Mouse (Mus musculus) NIH3T3 (cell line): ENCODE data around the gene Spop.

Experiments used
- DNase-seq: peaks from one replicate; pipeline ENCODE4 v3.0.0-alpha.2; 2012; ENCODE audit warnings: low read depth

Gene Spop

DNA sequence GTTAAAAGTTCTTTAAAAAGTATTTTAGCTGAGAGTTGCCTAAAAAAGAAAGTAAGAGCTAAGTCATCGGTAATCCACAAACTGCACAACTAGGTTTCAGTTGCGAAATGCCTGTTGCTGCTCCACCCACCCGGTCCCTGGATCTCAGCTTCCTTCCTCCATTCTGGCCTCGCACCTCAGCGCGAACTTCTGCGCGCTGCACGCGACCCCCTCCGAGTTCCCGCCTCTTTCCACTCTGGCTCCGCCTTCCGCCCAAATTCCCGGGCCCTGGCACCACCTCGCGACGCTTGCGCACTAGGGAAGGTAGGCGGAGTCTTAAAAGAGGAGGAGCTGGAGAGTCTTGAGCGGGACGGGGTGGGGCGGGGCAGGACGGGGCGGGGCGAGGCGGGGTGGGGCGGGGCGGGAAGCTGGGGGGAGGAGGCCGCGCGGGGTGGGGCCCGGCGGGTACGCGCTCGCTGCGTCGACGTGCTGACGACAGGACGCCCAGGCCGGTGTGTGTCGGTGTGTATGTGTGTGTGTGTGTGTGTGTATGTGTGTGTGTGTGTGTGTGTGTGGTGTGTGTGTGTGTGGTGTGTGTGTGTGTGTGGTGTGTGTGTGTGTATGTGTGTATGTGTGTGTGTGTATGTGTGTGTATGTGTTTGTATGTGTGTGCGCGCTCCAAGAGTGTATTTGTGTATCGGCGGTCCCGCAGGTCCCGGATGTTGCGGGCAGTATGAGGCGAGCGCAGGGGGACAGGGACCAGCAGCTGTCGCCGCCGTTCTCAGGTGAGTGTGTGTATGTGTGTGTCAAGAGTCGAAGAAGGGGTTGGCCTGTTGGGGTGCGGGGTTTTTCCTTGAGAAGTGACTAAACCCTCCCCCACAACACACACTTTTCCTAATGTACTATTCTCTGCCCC, at the start of gene Spop:
Gene Spop (plus strand): TSS at position 440 of the 895 bp plus-strand sequence.
- DNase-seq: peak; percentile 98

DNA sequence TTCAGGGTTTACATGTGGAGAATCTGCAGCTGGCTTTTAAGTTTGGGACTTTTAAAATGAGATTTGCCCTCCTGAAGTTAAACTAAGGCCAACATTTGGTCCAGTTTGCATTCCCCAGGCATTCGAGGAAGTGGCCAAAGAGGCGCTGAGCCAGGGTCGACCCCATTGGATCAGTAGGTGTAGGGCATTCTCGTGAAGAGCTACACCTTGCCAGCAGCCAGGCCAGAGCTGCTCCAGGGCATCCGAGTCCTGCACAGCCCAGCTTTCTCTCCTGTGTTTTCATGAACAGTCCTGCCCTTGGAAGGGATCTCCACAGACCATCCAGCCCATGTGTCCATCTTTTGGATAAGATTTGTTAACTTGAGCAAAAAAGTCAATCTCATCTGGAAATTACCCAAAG, 49.5 kb upstream of the Spop start:
- no peak for DNase-seq

DNA sequence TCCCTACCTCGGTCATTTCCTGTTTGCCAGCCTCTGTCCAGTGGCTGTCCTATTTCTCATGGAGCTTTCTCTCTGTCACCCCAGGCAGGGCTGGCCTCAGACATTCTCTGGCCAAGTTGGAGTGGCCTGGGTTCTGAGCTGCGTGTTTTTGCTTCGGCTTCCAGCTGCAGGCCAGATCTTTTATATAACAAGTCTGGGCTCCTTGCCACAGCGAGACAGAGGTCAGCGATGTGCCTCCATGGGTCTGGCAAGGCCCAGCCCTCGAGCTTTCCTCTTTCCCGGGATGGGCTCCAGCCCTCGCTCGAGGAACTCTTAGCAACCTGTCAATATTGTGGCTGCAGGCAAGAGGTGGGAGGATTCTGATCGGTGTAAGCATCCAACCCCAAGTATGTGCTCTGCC, 48.3 kb upstream of the Spop start:
- DNase-seq: peak; percentile 95

DNA sequence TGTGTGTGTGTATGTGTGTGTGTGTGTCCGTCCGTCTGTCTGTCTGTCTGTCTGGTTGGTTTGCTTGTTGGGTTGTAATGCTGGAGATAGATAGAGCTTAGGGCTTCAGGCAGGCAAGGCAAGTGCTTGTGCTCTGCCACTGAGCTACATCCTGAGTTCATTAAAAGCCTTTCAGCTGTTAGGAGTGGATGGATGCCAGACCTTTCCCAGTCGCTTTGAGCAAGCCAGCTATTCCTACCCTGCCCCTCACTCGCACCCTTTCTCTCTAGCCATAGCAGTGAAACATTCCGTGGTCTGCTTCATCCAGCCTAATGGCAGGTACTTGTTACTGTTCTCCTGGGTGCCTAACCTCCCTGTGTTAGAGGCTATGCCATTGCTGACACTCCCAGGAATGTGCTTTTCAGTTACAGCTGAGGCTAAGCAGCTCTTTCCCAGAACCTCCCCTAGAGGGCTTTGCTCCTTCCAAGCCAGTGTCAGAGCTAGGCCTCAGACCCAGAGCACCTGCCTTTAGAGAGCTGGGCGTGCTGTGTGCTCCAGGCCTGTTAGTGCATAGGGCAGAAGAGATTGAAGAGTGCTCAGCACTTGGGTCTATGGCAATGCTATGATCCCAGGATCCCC, 47.5 kb upstream of the Spop start:
- DNase-seq: peak; percentile 74

DNA sequence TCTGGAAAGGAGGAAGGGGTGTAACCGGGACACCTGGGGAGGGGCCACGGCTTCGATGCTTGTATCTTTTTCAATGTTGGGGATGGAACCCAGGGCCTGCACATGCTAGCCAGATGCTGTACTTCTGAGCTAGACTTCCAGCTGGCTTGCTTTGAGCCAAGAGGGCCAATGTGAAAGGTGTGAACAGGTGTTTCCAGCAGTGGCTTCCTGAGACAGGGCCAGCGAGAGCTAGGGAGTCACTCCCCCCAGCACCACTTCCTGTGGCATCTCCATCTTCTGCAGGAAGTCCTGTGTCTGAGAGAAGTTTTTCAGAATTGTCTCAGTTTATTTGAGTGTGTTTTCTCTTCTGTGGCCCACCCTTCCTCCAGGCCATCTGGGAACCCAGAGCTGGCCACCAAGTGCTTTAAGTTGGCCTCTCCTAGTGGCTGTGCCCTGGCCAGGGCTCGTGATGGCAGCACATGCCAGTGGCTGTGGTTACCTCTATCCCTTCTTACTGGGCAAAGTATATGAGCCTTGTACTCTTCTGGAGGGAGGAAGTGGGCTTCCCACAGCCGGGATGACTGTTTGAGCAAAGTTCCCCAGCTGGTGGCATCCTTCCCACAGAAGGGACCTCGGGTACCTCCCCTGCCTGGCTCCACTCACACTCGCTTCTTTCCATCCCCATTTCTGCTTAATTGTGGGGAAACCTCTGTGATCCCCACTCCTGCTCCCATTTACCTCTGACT, 46.7 kb upstream of the Spop start:
- no peak for DNase-seq

DNA sequence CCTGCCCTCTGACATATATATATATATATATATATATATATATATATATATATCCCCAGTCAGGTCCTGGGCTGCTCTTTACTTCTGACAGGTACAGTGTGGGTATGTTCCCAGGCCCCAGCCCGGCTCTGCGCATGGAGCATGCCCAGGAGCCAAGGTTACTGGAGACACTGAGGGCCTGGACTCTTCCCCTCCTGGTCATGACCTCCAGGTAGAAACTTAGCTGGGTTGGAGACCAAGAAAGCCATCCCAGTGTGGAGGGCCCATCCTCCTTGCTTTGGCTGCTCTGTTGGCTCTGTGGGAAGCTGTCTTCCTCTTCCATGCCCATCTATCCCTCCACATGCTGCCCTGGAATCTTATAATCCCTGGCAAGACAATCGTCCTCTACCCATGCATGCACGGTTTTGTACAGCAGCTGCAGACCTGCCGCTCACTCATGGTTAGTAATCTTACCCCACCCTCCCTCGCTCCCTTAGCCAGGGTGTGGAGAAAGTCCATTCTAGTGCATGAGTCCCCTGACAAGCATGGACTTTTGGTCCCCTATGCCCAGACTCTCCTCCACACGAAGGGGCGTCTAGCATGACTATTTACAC, 45.6 kb upstream of the Spop start:
- DNase-seq: no peak

DNA sequence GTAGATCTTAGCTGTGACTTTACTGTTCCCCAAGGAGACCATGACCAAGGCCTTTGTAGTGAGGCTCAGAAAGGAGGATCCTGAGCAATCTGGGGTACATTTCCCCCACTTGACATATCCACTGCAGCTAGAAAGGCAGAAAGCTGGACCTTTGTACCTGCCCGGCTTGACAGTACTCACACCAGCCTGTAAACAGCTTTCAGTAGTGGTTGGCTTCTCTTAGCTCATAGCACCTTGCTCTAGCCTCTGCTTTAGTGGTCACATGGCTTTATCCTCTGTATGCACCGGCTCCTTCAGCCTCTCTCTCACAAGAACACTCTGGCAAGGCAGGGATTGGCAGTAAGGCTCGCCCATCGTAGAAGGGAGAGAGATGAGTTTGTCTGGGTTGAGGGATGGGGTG, 45.0 kb upstream of the Spop start:
- DNase-seq: no peak

DNA sequence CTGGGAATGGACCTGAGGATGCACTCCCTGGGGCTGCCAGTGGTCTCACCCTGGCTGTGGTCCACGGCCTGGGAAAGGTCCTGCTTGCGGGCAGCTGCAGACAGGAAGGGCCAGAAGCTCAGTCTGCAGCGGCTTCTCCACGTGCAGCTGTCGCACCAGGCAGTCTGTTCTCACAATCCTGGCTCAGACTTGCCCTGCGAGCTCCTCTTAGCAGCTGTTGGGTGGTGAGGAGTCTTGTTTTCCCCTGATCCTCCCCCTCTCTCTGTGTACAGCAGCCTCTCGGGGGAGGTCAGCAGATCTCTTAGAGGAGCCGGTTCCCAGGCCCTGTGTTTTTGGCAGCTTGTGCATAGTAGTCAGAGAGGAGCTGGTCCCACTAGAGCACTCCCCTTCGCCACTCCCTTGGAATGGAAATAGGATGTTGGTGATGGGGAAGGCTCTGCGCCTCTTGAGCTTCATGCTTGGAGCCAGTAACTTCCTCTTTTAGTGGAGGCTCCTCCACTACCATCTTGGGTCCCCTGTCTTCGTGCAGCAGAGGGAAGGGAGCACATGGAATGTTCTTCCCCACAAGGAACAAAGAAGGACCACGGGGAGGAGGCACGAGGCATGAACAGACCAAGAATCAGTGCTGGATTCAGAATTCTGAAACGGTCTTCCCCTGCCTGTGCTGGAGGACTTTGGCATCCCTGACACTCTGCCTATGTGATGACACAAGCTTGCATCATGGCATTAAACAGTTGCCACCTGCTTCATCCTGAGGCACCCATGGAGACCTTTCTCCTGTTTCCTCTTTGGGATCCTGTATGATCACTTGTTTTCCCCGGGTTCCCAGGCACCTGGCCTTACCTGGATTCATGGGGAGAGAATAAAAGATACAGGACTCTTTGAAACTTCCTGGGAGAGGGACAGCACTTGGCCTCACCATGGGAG, 43.7 kb upstream of the Spop start:
- DNase-seq: peak; percentile 72

DNA sequence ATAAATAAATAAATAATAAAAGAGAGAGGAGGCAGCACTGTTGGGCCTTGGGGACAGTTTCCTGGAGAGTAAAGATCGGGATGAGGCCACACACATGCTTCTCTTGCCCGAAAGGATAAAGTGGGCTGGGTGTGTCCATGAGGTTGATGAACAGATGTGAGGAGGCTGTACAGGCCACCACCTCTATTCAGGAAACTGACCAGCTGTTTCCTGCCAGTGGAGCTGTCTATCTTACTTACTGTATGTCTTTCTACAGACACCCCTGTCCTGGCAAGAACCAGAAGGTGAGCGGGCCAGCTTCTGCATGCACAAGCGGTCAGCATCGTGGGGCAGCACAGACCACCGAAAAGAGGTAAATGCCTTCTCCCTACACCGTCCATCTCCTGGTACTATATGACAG, 42.7 kb upstream of the Spop start:
- DNase-seq: no peak

DNA sequence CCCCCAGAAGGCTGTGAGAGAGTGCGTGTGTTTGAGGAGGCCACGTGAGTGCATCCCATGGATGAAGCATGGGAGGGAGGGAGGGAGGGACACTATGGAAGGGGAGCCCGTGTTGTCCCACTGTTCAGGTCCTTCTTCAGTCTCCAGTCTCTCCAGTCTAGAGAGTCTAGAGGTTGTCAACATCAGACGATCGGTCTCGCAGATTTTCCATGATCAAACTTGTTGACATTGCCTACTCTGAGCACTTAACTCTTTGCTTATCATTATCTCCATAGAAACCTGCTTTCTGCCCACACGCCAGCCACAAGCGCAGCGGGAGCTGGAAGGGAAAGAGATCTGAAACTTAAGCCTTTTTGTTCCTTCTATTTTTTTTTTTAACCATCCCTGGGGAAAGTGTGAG, 35.0 kb upstream of the Spop start:
- peak; percentile 24 for DNase-seq

DNA sequence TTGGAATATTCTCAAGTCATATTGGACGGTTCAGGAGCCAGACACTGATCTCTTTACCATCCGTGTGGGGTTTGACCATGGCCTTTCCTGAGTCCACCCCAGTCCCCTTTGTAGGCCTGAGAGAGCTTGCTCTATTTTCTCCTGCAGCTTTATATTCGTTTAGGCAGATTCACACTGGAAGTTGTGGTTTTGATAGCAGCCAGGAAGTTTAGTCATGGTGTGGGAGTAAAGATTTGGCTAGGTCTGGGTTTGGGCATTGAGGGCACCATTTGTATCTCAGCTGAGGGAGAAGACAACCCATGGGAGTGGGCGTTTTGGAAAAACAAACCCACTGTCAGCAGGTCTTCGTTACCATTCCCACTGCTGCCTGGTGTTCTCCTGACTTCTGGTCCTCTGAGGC, 34.3 kb upstream of the Spop start:
- DNase-seq: peak; percentile 43

DNA sequence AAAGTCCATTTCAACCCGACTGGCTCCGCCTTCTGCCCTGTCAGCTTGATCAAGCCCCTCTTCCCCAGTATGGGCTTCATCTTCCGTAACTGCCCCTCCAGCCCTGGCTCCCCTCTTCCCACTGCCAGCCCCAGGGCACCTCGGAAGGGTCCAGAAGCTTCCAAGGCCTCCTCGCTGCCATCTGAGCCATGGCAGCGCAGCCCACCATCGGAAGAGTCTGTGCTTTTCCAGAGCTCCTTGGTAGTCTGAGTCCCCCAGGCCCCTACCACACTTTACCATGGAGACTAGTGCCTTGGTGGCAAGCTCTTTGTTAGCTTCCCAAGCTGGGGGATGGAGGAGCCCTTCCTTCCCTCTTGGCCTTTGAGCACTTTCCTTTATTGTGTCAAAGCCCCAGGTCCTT, 33.2 kb upstream of the Spop start:
- DNase-seq: no peak

DNA sequence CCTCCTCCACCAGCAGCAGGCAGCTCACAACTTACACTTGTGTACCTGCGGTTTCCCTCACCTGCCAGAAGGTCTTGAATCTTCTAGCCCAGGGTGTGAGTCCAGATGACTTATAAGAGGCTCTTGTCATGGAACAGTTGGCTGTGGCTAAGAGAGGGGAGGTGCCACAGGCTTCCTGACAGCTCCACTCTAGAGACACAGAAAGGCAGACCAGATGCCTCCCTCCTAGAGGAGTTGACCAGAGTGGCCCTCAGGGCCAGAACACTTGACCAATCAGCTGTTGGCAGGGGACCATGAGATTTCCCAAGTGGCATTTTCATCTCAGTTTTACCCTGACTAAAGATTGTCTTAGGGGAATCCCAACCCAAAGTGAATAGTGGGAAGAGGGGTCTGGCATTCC, 32.7 kb upstream of the Spop start:
- no peak for DNase-seq

DNA sequence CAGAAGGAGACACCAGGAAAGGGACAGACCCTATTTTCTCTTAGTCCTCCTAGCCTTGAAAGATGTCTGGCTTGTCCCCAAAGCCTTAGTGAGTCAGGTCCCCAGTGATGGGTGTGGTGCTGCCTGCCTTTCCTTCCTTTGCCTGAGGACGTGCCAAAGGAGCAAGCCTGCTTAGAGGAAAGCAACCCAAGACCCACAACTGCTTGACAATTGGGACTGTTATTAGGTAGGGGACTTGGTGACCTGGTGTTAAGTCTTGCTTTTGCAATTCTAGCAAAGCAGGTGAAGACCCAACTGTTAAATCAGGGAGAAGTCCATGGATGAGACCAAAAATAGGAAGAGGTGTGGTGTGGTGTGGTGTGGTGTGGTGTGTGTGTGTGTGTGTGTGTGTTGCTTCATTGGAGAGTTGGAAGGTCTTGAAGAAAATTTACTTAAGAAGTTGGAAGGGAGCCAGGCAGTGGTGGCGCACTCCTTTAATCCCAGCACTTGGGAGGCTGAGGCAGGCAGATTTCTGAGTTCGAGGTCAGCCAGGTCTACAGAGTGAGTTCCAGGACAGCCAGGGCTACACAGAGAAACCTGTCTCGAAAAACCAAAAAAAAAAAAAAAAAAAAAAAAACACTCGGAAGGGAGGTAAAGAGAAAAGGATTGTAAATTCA, 30.4 kb upstream of the Spop start:
- DNase-seq: peak; percentile 33

DNA sequence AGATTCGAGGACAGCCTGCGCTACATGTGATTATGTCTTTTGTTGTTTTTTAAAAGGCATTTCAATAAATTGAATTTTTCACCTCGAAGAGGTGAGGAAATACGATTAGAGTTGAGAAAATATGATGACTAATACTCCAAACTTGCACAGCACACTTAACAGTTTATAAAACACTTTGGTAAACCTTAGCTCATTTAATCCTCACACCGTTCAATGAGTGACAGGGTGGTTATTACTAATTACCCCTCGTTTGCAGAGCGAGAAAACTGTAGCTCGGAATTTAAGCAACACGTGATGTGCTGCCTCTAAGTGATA, 29.9 kb upstream of the Spop start:
- no peak for DNase-seq

DNA sequence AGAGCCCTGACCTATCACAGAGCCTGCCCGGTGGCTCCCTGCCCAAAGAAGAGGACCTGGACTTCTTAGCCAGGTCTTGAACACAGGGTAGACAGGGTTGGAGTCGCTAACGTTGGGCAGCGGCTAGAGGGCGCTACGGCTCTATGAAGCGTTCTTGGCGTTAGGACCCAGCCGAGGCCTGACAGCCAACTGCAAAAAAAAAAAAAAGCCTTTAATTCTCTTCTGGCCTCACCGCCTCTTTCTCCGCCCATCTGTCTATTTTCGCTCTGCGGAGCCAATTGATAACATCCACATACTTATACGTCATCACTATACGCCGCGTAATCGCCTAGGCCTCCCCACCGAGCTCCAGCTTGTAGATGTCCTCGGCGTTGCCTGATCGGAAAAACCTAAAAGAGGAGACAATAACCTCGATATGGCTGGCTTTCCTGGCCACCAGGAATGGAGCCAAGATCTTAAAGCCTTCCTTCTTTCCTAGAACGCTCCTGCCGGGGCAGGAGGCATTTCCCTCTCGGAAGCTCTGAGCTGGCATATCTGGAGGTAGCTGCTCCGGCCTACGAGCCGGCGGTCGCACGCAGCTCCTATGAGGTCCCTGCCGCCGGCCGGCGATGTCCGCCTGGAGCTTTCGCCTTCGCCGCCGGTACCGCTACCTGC, 29.4 kb upstream of the Spop start, which contains the start of gene Slc35b1:
Gene Slc35b1 (plus strand): TSS at position 374 of the 654 bp plus-strand sequence.
- DNase-seq: peak; percentile 97

DNA sequence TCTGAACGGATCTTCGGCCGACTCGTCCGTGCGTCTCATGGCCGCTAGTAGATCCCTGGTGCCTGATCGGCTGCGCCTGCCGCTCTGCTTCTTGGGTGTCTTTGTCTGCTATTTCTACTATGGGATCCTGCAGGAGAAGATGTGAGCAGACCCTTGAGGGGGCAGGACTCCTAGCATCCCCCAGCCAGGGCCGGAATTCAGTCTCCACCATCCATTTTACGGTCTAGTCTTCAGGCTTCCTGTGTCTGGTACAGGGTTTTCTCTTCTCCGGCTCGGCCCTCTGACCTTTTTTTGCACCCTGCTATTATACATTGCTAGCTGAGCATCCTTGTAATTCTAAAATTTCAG, 28.9 kb upstream of the Spop start:
- no peak for DNase-seq

DNA sequence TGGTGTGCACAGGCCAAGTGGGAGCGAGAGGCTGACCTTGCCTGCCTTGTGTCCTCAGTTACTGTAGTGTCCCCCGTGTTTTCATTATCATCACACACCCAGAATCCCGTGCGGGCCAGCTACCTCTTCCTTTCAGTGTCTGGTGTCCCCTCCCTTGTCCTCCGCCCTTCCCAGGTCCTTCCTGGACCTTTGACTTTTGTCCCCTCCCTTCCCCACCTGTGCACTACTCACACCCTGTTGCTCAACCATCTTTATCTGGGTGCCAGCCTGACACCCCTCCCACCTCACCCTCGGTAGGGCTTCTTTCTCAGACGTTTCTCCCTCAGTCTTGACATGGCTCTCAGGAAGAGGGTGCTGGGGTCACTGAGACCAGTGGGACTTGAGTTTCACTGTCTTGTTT, 26.5 kb upstream of the Spop start:
- DNase-seq: no peak

DNA sequence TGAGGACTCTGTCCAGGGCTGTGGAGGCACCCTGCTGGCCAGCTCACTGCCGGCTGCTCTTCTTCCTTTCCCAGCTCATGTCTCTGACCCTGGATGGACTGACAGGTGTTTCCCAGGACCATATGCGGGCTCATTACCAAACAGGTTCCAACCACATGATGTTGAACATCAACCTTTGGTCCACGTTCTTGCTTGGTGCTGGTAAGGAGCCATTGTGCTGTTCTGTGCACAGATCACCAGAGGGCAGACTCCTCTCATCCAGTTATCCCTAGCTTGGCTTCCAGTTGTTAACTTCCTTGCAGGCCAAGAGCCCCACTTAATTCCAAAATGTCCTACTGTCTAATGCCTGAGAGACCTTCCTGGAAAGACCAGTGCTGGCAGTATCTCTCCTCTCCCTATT, 24.9 kb upstream of the Spop start:
- DNase-seq: peak; percentile 65

DNA sequence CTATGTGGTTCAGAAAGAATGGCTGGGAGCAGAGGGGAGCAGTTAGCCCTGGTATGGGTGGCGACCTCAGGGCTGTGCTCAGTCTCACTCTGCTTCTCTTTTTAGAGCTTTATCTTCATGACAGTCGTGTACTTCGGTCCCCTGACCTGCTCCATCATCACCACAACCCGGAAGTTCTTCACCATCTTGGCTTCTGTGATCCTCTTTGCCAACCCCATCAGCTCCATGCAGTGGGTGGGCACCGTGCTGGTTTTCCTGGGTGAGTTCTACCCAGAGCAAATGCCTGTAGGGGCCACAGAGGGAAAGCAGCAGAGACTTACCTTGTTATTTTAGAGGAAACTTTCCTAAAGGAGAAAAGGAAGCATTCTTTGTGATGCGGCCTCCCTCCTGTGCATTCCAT, 23.5 kb upstream of the Spop start:
- no peak for DNase-seq

DNA sequence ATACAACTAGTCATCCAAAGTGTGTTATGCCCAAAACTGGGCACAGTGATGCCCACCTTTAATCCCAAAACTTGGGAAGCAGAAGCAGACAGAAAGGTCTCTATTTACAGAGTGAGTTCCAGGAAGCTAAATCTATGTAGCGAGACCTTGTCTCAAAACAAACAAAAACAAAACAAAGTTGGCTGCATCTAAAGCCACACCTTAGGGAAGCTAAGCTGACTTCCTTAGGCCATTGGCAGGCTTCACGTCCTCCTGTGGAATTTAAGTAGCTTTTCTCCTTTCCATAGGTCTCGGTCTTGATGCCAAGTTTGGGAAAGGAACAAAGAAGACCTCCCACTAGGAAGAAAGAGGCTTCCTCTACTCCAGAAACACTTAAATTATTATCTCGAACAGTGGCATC, 22.7 kb upstream of the Spop start:
- no peak for DNase-seq
